ENCODE assay signal across 25 mouse cellular contexts in genomic region chr15:9289660-9290059, GRCm38 (mm10). TPM values are rescaled to one million over a fixed set of nuclear protein-coding genes. Genes with fewer than 3 reads are reported as not detected.
DNase-seq lines count a peak whose midpoint lies in the region; ATAC-seq and TF ChIP-seq lines count a peak whose summit lies in the region.
"Had no signal": no experiment of that assay in that cellular context is flagged by ENCODE, and none has a peak within 500 bp of the region (broad histone marks: within the 10 kb centered on the region; RNA-seq: fewer than 3 reads in every experiment).

No protein-coding gene starts in this region.

- TF ChIP-seq CTCF in gastrocnemius, adult 2 months (IDR thresholded peaks at IDR 0.05) = peak; percentile 26; the same call in 1 of the 2 replicates
- TF ChIP-seq CTCF in kidney, postnatal 0 days (IDR thresholded peaks at IDR 0.05; ENCODE audit: low read depth) = peak; percentile 12; the same call in 1 of the 2 replicates
- TF ChIP-seq CTCF in lung, embryonic 14.5 days (IDR thresholded peaks at IDR 0.05; ENCODE audit: low read depth) = peak; percentile 14; the same call in 1 of the 2 replicates

- H3K4me2 ChIP-seq in kidney, postnatal 0 days (ENCODE audit: low read length) = no peak overlapping the region
- H3K4me2 ChIP-seq in lung, embryonic 14.5 days = no peak overlapping the region
- H3K4me2 ChIP-seq: embryonic facial prominence, embryonic 12.5 days; forebrain, embryonic 15.5 days; heart, embryonic 12.5 days; hindbrain, embryonic 12.5 days had no signal

- intact Hi-C loops in gastrocnemius, adult 2 months (cut with DNase I) = loop anchor here (10.0 kb wide), 1 partner anchor 45 kb away; the partner anchor contains the start of gene Ugt3a2

- H3K27ac ChIP-seq in gastrocnemius, adult 2 months = no peak overlapping the region
- no peak overlapping the region for H3K27ac ChIP-seq in kidney, postnatal 0 days
- H3K27ac ChIP-seq in lung, embryonic 14.5 days (ENCODE audit: low read depth) = no peak overlapping the region
- H3K27ac ChIP-seq: embryonic facial prominence, embryonic 12.5 days; forebrain, embryonic 15.5 days; heart, adult 2 months; hindbrain, embryonic 12.5 days had no signal

- H3K4me1 ChIP-seq in kidney, postnatal 0 days (replicated peaks; ENCODE audit: insufficient read depth, low read length) = no peaks in the 10 kb centered on the region
- H3K4me1 ChIP-seq in lung, embryonic 14.5 days (ENCODE audit: insufficient read depth) = no peaks in the 10 kb centered on the region
- H3K4me1 ChIP-seq: embryonic facial prominence, embryonic 12.5 days; forebrain, embryonic 15.5 days; heart, embryonic 12.5 days; hindbrain, embryonic 12.5 days had no signal

- no peaks in the 10 kb centered on the region for H3K27me3 ChIP-seq in kidney, postnatal 0 days (ENCODE audit: insufficient read depth, low read length)
- H3K27me3 ChIP-seq in lung, embryonic 14.5 days (ENCODE audit: insufficient read depth, low read length) = no peaks in the 10 kb centered on the region
- H3K27me3 ChIP-seq: embryonic facial prominence, embryonic 12.5 days; forebrain, embryonic 15.5 days; heart, embryonic 12.5 days; hindbrain, embryonic 12.5 days had no signal

- WGBS in kidney, postnatal 0 days = 57% methylated on average over 2 of the region's 2 CpGs
- 59% methylated on average over 2 of the region's 2 CpGs for WGBS in lung, embryonic 14.5 days

- no peak for ATAC-seq in kidney, postnatal 0 days (replicated peaks; ENCODE audit: low FRiP score, low read depth)
- ATAC-seq in lung, embryonic 14.5 days (ENCODE audit: insufficient read depth) = no peak
- ATAC-seq: forebrain, embryonic 15.5 days; hindbrain, embryonic 16.5 days; inflammation-experienced regulatory T-cells, adult 6 months had no signal

- no peak overlapping the region for H3K9ac ChIP-seq in kidney, postnatal 0 days (ENCODE audit: low read depth, low read length)
- H3K9ac ChIP-seq in lung, embryonic 14.5 days = no peak overlapping the region
- H3K9ac ChIP-seq: embryonic facial prominence, embryonic 12.5 days; forebrain, embryonic 15.5 days; heart, embryonic 12.5 days; hindbrain, embryonic 12.5 days had no signal

- H3K4me3 ChIP-seq in gastrocnemius, adult 2 months = no peak overlapping the region
- H3K4me3 ChIP-seq in kidney, postnatal 0 days (replicated peaks; ENCODE audit: low read depth, low read length) = no peak overlapping the region
- H3K4me3 ChIP-seq in lung, embryonic 14.5 days (ENCODE audit: low read depth, low read length) = no peak overlapping the region
- H3K4me3 ChIP-seq: embryonic facial prominence, embryonic 12.5 days; forebrain, embryonic 15.5 days; heart, adult 2 months; heart, embryonic 12.5 days; hindbrain, embryonic 12.5 days had no signal

- no peak for DNase-seq in gastrocnemius, adult 2 months
- DNase-seq in gastrocnemius, postnatal 25 days = no peak
- no peak for DNase-seq in kidney, postnatal 0 days (ENCODE audit: low spot score)
- DNase-seq in kidney, postnatal 10 days = no peak
- DNase-seq in lung, embryonic 14.5 days = no peak
- no peak for DNase-seq in lung, postnatal 10 days
- no peak for DNase-seq in embryo, embryonic 10.5 days (ENCODE audit: low spot score)
- DNase-seq: adrenal gland, adult 8-10 months; adrenal gland, postnatal 36 days; cerebellum, adult 2 months; cerebellum, postnatal 10 days; heart, adult 2 months; heart, postnatal 36 days had no signal

- H3K36me3 ChIP-seq in kidney, postnatal 0 days (ENCODE audit: insufficient read depth, low read length) = no peaks in the 10 kb centered on the region
- H3K36me3 ChIP-seq in lung, embryonic 14.5 days (ENCODE audit: insufficient read depth) = no peaks in the 10 kb centered on the region
- H3K36me3 ChIP-seq: embryonic facial prominence, embryonic 12.5 days; forebrain, embryonic 15.5 days; heart, embryonic 12.5 days; hindbrain, embryonic 12.5 days had no signal

- no peaks in the 10 kb centered on the region for H3K9me3 ChIP-seq in kidney, postnatal 0 days (replicated peaks; ENCODE audit: low read length)
- no peaks in the 10 kb centered on the region for H3K9me3 ChIP-seq in lung, embryonic 14.5 days (ENCODE audit: low read depth, low read length)
- H3K9me3 ChIP-seq: embryonic facial prominence, embryonic 12.5 days; forebrain, embryonic 15.5 days; heart, embryonic 12.5 days; hindbrain, embryonic 12.5 days had no signal

RNA-seq across cellular contexts. Expression of gene Ugt3a1, which starts 13.0 kb away (rescaled TPM):
- total RNA-seq in gastrocnemius, adult 2 months (2021) = not detected
- not detected for total RNA-seq in gastrocnemius, postnatal 25 days (2021)
- 3.5 and 5.0 TPM in 2 replicates for polyA plus RNA-seq in kidney, postnatal 0 days (2015; fragmentation: Nextera tagmentation; extraction: Ambion mirVana)
- polyA plus RNA-seq in lung, embryonic 14.5 days (2014; fragmentation: Nextera tagmentation; extraction: Ambion mirVana) = not detected in 2 replicates
- total RNA-seq: adrenal gland, postnatal 36 days; gastrocnemius, adult 8-10 months; gastrocnemius, postnatal 4 days; heart, adult 2 months; heart, postnatal 36 days had no signal
- polyA plus RNA-seq: C2C12; cerebellum, adult 2 months; embryonic facial prominence, embryonic 12.5 days; forebrain, embryonic 11.5 days; forebrain, embryonic 15.5 days; frontal cortex, adult 2 months; heart, adult 2 months; heart, embryonic 12.5 days; heart, embryonic 16.5 days; hindbrain, embryonic 12.5 days; hindbrain, embryonic 16.5 days; inflammation-experienced regulatory T-cells, adult 6 months had no signal

RNA-seq across cellular contexts. Expression of gene Ugt3a2, which starts 45.7 kb away (rescaled TPM):
- total RNA-seq in gastrocnemius, adult 2 months (2021) = not detected
- not detected for total RNA-seq in gastrocnemius, postnatal 25 days (2021)
- polyA plus RNA-seq in kidney, postnatal 0 days (2015; fragmentation: Nextera tagmentation; extraction: Ambion mirVana) = 25.8 and 34.6 TPM in 2 replicates
- not detected in 2 replicates for polyA plus RNA-seq in lung, embryonic 14.5 days (2014; fragmentation: Nextera tagmentation; extraction: Ambion mirVana)
- total RNA-seq: gastrocnemius, adult 8-10 months; gastrocnemius, postnatal 4 days; heart, adult 2 months; heart, postnatal 36 days had no signal
- polyA plus RNA-seq: C2C12; cerebellum, adult 2 months; embryonic facial prominence, embryonic 12.5 days; forebrain, embryonic 11.5 days; forebrain, embryonic 15.5 days; frontal cortex, adult 2 months; heart, embryonic 12.5 days; heart, embryonic 16.5 days; hindbrain, embryonic 12.5 days; hindbrain, embryonic 16.5 days had no signal
